Mouse (Mus musculus): ENCODE measurements around the gene Emc3. TPM values are rescaled to one million over a fixed set of nuclear protein-coding genes. Genes with fewer than 3 reads are reported as not detected.

The Emc3 gene
- polyA plus RNA-seq, 1 experiment from 2014 or later, result 90.7 TPM

GRCm38 (mm10) chr6:113531840-113532404 is 470 bp upstream of the Emc3 start:
- Histone ChIP-seq H3K4me2 (replicated peaks; ENCODE audit: low read depth, low read length) (peak overlapping the region; percentile 67), H3K27me3 (ENCODE audit: control insufficient read depth, insufficient read depth, low read length) (no peaks in the 10 kb centered on the region), H3K27ac (ENCODE audit: low read depth, low read length) (no peak overlapping the region), H3K4me1 (replicated peaks; ENCODE audit: control insufficient read depth, insufficient read depth, low read length) (peaks cover 3% of the 10 kb centered on the region; the same call in 1 of the 2 replicates), H3K4me3 (ENCODE audit: low read depth, low read length) (peak overlapping the region; percentile 91), H3K9me3 (ENCODE audit: control insufficient read depth, low read length) (no peaks in the 10 kb centered on the region), H3K36me3 (ENCODE audit: control insufficient read depth, insufficient read depth, low read length) (no peaks in the 10 kb centered on the region), H3K9ac (ENCODE audit: low read depth, low read length) (peak overlapping the region; percentile 92)
- peak; percentile 18 for DNase-seq (ENCODE audit: low spot score)
- ATAC-seq (ENCODE audit: low FRiP score), result no peak
- 9% methylated on average over 7 of the region's 7 CpGs for WGBS

GRCm38 (mm10) chr6:113523420-113523819 is 8.0 kb downstream of the Emc3 start:
- H3K4me3 ChIP-seq (ENCODE audit: low read depth, low read length), result no peak overlapping the region
- ATAC-seq (ENCODE audit: low FRiP score), result no peak
- H3K27me3 ChIP-seq (ENCODE audit: control insufficient read depth, insufficient read depth, low read length), result no peaks in the 10 kb centered on the region
- no peaks in the 10 kb centered on the region for H3K9me3 ChIP-seq (ENCODE audit: control insufficient read depth, low read length)
- H3K36me3 ChIP-seq (ENCODE audit: control insufficient read depth, insufficient read depth, low read length), result peaks cover 3% of the 10 kb centered on the region; the same call in 1 of the 2 replicates
- H3K9ac ChIP-seq (ENCODE audit: low read depth, low read length), result no peak overlapping the region
- no peak overlapping the region for H3K27ac ChIP-seq (ENCODE audit: low read depth, low read length)
- H3K4me1 ChIP-seq (replicated peaks; ENCODE audit: control insufficient read depth, insufficient read depth, low read length), result no peaks in the 10 kb centered on the region
- WGBS, result 92% methylated on average over 8 of the region's 8 CpGs
- no peak for DNase-seq (ENCODE audit: low spot score)
- no peak overlapping the region for H3K4me2 ChIP-seq (replicated peaks; ENCODE audit: low read depth, low read length)

- no peak overlapping the region for H3K9ac ChIP-seq (ENCODE audit: low read depth, low read length)
- ATAC-seq (ENCODE audit: low FRiP score), result no peak
- WGBS, result 68% methylated on average over 1 of the region's 1 CpGs
- H3K4me2 ChIP-seq (replicated peaks; ENCODE audit: low read depth, low read length), result no peak overlapping the region
- no peaks in the 10 kb centered on the region for H3K27me3 ChIP-seq (ENCODE audit: control insufficient read depth, insufficient read depth, low read length)
- H3K4me3 ChIP-seq (ENCODE audit: low read depth, low read length), result no peak overlapping the region
- peaks cover 3% of the 10 kb centered on the region; the same call in 1 of the 2 replicates for H3K36me3 ChIP-seq (ENCODE audit: control insufficient read depth, insufficient read depth, low read length)
- no peak for DNase-seq (ENCODE audit: low spot score)
- H3K9me3 ChIP-seq (ENCODE audit: control insufficient read depth, low read length), result no peaks in the 10 kb centered on the region
- H3K27ac ChIP-seq (ENCODE audit: low read depth, low read length), result no peak overlapping the region
- no peaks in the 10 kb centered on the region for H3K4me1 ChIP-seq (replicated peaks; ENCODE audit: control insufficient read depth, insufficient read depth, low read length)
Observed at GRCm38 (mm10) chr6:113522310-113522709, 9.1 kb downstream of the Emc3 start.

GRCm38 (mm10) chr6:113517434-113518080 is 13.9 kb downstream of the Emc3 start:
- 95% methylated on average over 8 of the region's 8 CpGs for WGBS
- DNase-seq (ENCODE audit: low spot score), result no peak
- no peak for ATAC-seq (ENCODE audit: low FRiP score)
- Histone ChIP-seq H3K4me1 (replicated peaks; ENCODE audit: control insufficient read depth, insufficient read depth, low read length) (no peaks in the 10 kb centered on the region), H3K9ac (ENCODE audit: low read depth, low read length) (no peak overlapping the region), H3K27ac (ENCODE audit: low read depth, low read length) (no peak overlapping the region), H3K27me3 (ENCODE audit: control insufficient read depth, insufficient read depth, low read length) (no peaks in the 10 kb centered on the region), H3K9me3 (ENCODE audit: control insufficient read depth, low read length) (no peaks in the 10 kb centered on the region), H3K36me3 (ENCODE audit: control insufficient read depth, insufficient read depth, low read length) (peaks cover 18% of the 10 kb centered on the region; the same call in 1 of the 2 replicates), H3K4me2 (replicated peaks; ENCODE audit: low read depth, low read length) (no peak overlapping the region), H3K4me3 (ENCODE audit: low read depth, low read length) (no peak overlapping the region)

GRCm38 (mm10) chr6:113514600-113514999 is 16.9 kb downstream of the Emc3 start:
- 96% methylated on average over 3 of the region's 3 CpGs for WGBS
- Histone ChIP-seq H3K4me1 (replicated peaks; ENCODE audit: control insufficient read depth, insufficient read depth, low read length) (no peaks in the 10 kb centered on the region), H3K4me3 (ENCODE audit: low read depth, low read length) (no peak overlapping the region), H3K9ac (ENCODE audit: low read depth, low read length) (no peak overlapping the region), H3K4me2 (replicated peaks; ENCODE audit: low read depth, low read length) (no peak overlapping the region), H3K27me3 (ENCODE audit: control insufficient read depth, insufficient read depth, low read length) (no peaks in the 10 kb centered on the region), H3K36me3 (ENCODE audit: control insufficient read depth, insufficient read depth, low read length) (peaks cover 15% of the 10 kb centered on the region; the same call in 1 of the 2 replicates), H3K9me3 (ENCODE audit: control insufficient read depth, low read length) (no peaks in the 10 kb centered on the region), H3K27ac (ENCODE audit: low read depth, low read length) (no peak overlapping the region)
- ATAC-seq (ENCODE audit: low FRiP score), result no peak
- DNase-seq (ENCODE audit: low spot score), result no peak

GRCm38 (mm10) chr6:113513944-113514343 is 17.5 kb downstream of the Emc3 start:
- Histone ChIP-seq H3K27me3 (ENCODE audit: control insufficient read depth, insufficient read depth, low read length) (no peaks in the 10 kb centered on the region), H3K4me3 (ENCODE audit: low read depth, low read length) (no peak overlapping the region), H3K9ac (ENCODE audit: low read depth, low read length) (no peak overlapping the region), H3K36me3 (ENCODE audit: control insufficient read depth, insufficient read depth, low read length) (peaks cover 15% of the 10 kb centered on the region; the same call in 1 of the 2 replicates), H3K9me3 (ENCODE audit: control insufficient read depth, low read length) (no peaks in the 10 kb centered on the region), H3K4me2 (replicated peaks; ENCODE audit: low read depth, low read length) (no peak overlapping the region), H3K4me1 (replicated peaks; ENCODE audit: control insufficient read depth, insufficient read depth, low read length) (no peaks in the 10 kb centered on the region), H3K27ac (ENCODE audit: low read depth, low read length) (no peak overlapping the region)
- ATAC-seq (ENCODE audit: low FRiP score) (no peak), DNase-seq (ENCODE audit: low spot score) (no peak)
- WGBS, result 91% methylated on average over 6 of the region's 6 CpGs

- Histone ChIP-seq H3K9me3 (ENCODE audit: control insufficient read depth, low read length) (no peaks in the 10 kb centered on the region), H3K36me3 (ENCODE audit: control insufficient read depth, insufficient read depth, low read length) (no peaks in the 10 kb centered on the region), H3K27me3 (ENCODE audit: control insufficient read depth, insufficient read depth, low read length) (no peaks in the 10 kb centered on the region), H3K27ac (ENCODE audit: low read depth, low read length) (no peak overlapping the region), H3K4me2 (replicated peaks; ENCODE audit: low read depth, low read length) (no peak overlapping the region), H3K4me3 (ENCODE audit: low read depth, low read length) (no peak overlapping the region), H3K4me1 (replicated peaks; ENCODE audit: control insufficient read depth, insufficient read depth, low read length) (no peaks in the 10 kb centered on the region), H3K9ac (ENCODE audit: low read depth, low read length) (no peak overlapping the region)
- WGBS, result 40% methylated on average over 5 of the region's 5 CpGs
- ATAC-seq (ENCODE audit: low FRiP score), result no peak
- DNase-seq (ENCODE audit: low spot score), result no peak
Observed at GRCm38 (mm10) chr6:113508947-113509280, 22.5 kb downstream of the Emc3 start.

- Histone ChIP-seq H3K36me3 (ENCODE audit: control insufficient read depth, insufficient read depth, low read length) (no peaks in the 10 kb centered on the region), H3K4me2 (replicated peaks; ENCODE audit: low read depth, low read length) (no peak overlapping the region), H3K4me1 (replicated peaks; ENCODE audit: control insufficient read depth, insufficient read depth, low read length) (no peaks in the 10 kb centered on the region), H3K27ac (ENCODE audit: low read depth, low read length) (no peak overlapping the region), H3K9ac (ENCODE audit: low read depth, low read length) (no peak overlapping the region), H3K27me3 (ENCODE audit: control insufficient read depth, insufficient read depth, low read length) (no peaks in the 10 kb centered on the region), H3K4me3 (ENCODE audit: low read depth, low read length) (no peak overlapping the region), H3K9me3 (ENCODE audit: control insufficient read depth, low read length) (no peaks in the 10 kb centered on the region)
- 69% methylated on average over 7 of the region's 7 CpGs for WGBS
- no peak for ATAC-seq (ENCODE audit: low FRiP score)
- no peak for DNase-seq (ENCODE audit: low spot score)
Observed at GRCm38 (mm10) chr6:113508272-113508946, 23.0 kb downstream of the Emc3 start.

- no peak overlapping the region for H3K4me3 ChIP-seq (ENCODE audit: low read depth, low read length)
- no peaks in the 10 kb centered on the region for H3K36me3 ChIP-seq (ENCODE audit: control insufficient read depth, insufficient read depth, low read length)
- no peaks in the 10 kb centered on the region for H3K27me3 ChIP-seq (ENCODE audit: control insufficient read depth, insufficient read depth, low read length)
- no peak overlapping the region for H3K4me2 ChIP-seq (replicated peaks; ENCODE audit: low read depth, low read length)
- no peak overlapping the region for H3K9ac ChIP-seq (ENCODE audit: low read depth, low read length)
- no peaks in the 10 kb centered on the region for H3K9me3 ChIP-seq (ENCODE audit: control insufficient read depth, low read length)
- no peaks in the 10 kb centered on the region for H3K4me1 ChIP-seq (replicated peaks; ENCODE audit: control insufficient read depth, insufficient read depth, low read length)
- no peak for DNase-seq (ENCODE audit: low spot score)
- H3K27ac ChIP-seq (ENCODE audit: low read depth, low read length), result no peak overlapping the region
- no peak for ATAC-seq (ENCODE audit: low FRiP score)
Observed at GRCm38 (mm10) chr6:113507130-113507529, 24.3 kb downstream of the Emc3 start.

All from hindbrain, embryonic 11.5 days (tissue).